Mouse (Mus musculus): ENCODE measurements around the gene Arid1a. TPM values are rescaled to one million over a fixed set of nuclear protein-coding genes. Genes with fewer than 3 reads are reported as not detected.

Arid1a gene
- polyA plus RNA-seq, 1 experiment from 2014 or later = 37.8 TPM

- peak overlapping the region; percentile 70 for H3K4me2 ChIP-seq (replicated peaks)
- WGBS = 3% methylated on average over 24 of the region's 24 CpGs
- H3K36me3 ChIP-seq (replicated peaks; ENCODE audit: control insufficient read depth, insufficient read depth) = peaks cover 4% of the 10 kb centered on the region; the same call in 1 of the 2 replicates
- H3K9me3 ChIP-seq (ENCODE audit: control insufficient read depth, low read length) = no peaks in the 10 kb centered on the region
- peak overlapping the region; percentile 88 for H3K27ac ChIP-seq
- peak overlapping the region; percentile 57 for H3K4me3 ChIP-seq (replicated peaks; ENCODE audit: low read length)
- DNase-seq (ENCODE audit: low spot score) (no peak), ATAC-seq (ENCODE audit: low FRiP score) (no peak)
- H3K4me1 ChIP-seq (replicated peaks; ENCODE audit: control insufficient read depth, insufficient read depth, low read length) = peaks cover 36% of the 10 kb centered on the region
- H3K27me3 ChIP-seq (ENCODE audit: control insufficient read depth, insufficient read depth, low read length) = no peaks in the 10 kb centered on the region
- peak overlapping the region; percentile 61 for H3K9ac ChIP-seq
Measured at GRCm38 (mm10) chr4:133672845-133673647, 83.5 kb downstream of the Arid1a start.

GRCm38 (mm10) chr4:133671881-133672844 lies 84.4 kb downstream of the Arid1a start, which contains the start of gene Pigv:
TSS of gene Pigv (minus strand) at chr4:133672647.
- ATAC-seq (ENCODE audit: low FRiP score) = peak; percentile 92
- H3K4me3 ChIP-seq (replicated peaks; ENCODE audit: low read length) = peak within 1 kb of the TSS; percentile 57
- no peaks in the 10 kb centered on the region for H3K9me3 ChIP-seq (ENCODE audit: control insufficient read depth, low read length)
- WGBS = under 1% methylated on average over 68 of the region's 76 CpGs
- H3K4me2 ChIP-seq (replicated peaks) = peak within 1 kb of the TSS; percentile 70
- no peaks in the 10 kb centered on the region for H3K27me3 ChIP-seq (ENCODE audit: control insufficient read depth, insufficient read depth, low read length)
- H3K4me1 ChIP-seq (replicated peaks; ENCODE audit: control insufficient read depth, insufficient read depth, low read length) = peaks cover 36% of the 10 kb centered on the region
- H3K9ac ChIP-seq = peak within 1 kb of the TSS; percentile 61
- H3K36me3 ChIP-seq (replicated peaks; ENCODE audit: control insufficient read depth, insufficient read depth) = peaks cover 5% of the 10 kb centered on the region; the same call in 1 of the 2 replicates
- peak; percentile 93 for DNase-seq (ENCODE audit: low spot score)
- peak within 1 kb of the TSS; percentile 88 for H3K27ac ChIP-seq

- H3K4me1 ChIP-seq (replicated peaks; ENCODE audit: control insufficient read depth, insufficient read depth, low read length) = peaks cover 33% of the 10 kb centered on the region
- WGBS = 2% methylated on average over 13 of the region's 13 CpGs
- H3K27me3 ChIP-seq (ENCODE audit: control insufficient read depth, insufficient read depth, low read length) = no peaks in the 10 kb centered on the region
- H3K9me3 ChIP-seq (ENCODE audit: control insufficient read depth, low read length) = no peaks in the 10 kb centered on the region
- peak overlapping the region; percentile 61 for H3K9ac ChIP-seq
- ATAC-seq (ENCODE audit: low FRiP score) = no peak
- peak overlapping the region; percentile 88 for H3K27ac ChIP-seq
- H3K4me3 ChIP-seq (replicated peaks; ENCODE audit: low read length) = peak overlapping the region; percentile 57
- H3K36me3 ChIP-seq (replicated peaks; ENCODE audit: control insufficient read depth, insufficient read depth) = peaks cover 5% of the 10 kb centered on the region; the same call in 1 of the 2 replicates
- H3K4me2 ChIP-seq (replicated peaks) = peak overlapping the region; percentile 70
- DNase-seq (ENCODE audit: low spot score) = peak; percentile 88
Measured at GRCm38 (mm10) chr4:133671184-133671880, 85.2 kb downstream of the Arid1a start.

- ATAC-seq (ENCODE audit: low FRiP score) = no peak
- peak; percentile 52 for DNase-seq (ENCODE audit: low spot score)
Measured at GRCm38 (mm10) chr4:133669652-133670210, 86.8 kb downstream of the Arid1a start.

GRCm38 (mm10) chr4:133668537-133668936 lies 88.0 kb downstream of the Arid1a start:
- no peak overlapping the region for H3K4me2 ChIP-seq (replicated peaks)
- no peaks in the 10 kb centered on the region for H3K9me3 ChIP-seq (ENCODE audit: control insufficient read depth, low read length)
- WGBS = 62% methylated on average over 3 of the region's 3 CpGs
- no peak for ATAC-seq (ENCODE audit: low FRiP score)
- DNase-seq (ENCODE audit: low spot score) = no peak
- H3K27ac ChIP-seq = no peak overlapping the region
- peaks cover 29% of the 10 kb centered on the region for H3K4me1 ChIP-seq (replicated peaks; ENCODE audit: control insufficient read depth, insufficient read depth, low read length)
- peaks cover 5% of the 10 kb centered on the region; the same call in 1 of the 2 replicates for H3K36me3 ChIP-seq (replicated peaks; ENCODE audit: control insufficient read depth, insufficient read depth)
- H3K27me3 ChIP-seq (ENCODE audit: control insufficient read depth, insufficient read depth, low read length) = no peaks in the 10 kb centered on the region
- no peak overlapping the region for H3K9ac ChIP-seq
- H3K4me3 ChIP-seq (replicated peaks; ENCODE audit: low read length) = no peak overlapping the region

More at GRCm38 (mm10) chr4:133669652-133670210, 86.8 kb downstream of the Arid1a start:
- peak overlapping the region; percentile 32; the same call in 1 of the 2 replicates for H3K9ac ChIP-seq
- H3K27ac ChIP-seq = no peak overlapping the region
- no peaks in the 10 kb centered on the region for H3K9me3 ChIP-seq (ENCODE audit: control insufficient read depth, low read length)
- peaks cover 5% of the 10 kb centered on the region; the same call in 1 of the 2 replicates for H3K36me3 ChIP-seq (replicated peaks; ENCODE audit: control insufficient read depth, insufficient read depth)
- no peak overlapping the region for H3K4me3 ChIP-seq (replicated peaks; ENCODE audit: low read length)
- 72% methylated on average over 6 of the region's 6 CpGs for WGBS
- H3K4me1 ChIP-seq (replicated peaks; ENCODE audit: control insufficient read depth, insufficient read depth, low read length) = peaks cover 28% of the 10 kb centered on the region
- 0 out of 2 replicates have a peak overlapping the region, but pooled peaks have one; percentile 70 for H3K4me2 ChIP-seq (replicated peaks)
- no peaks in the 10 kb centered on the region for H3K27me3 ChIP-seq (ENCODE audit: control insufficient read depth, insufficient read depth, low read length)

- peaks cover 11% of the 10 kb centered on the region; the same call in 1 of the 2 replicates for H3K36me3 ChIP-seq (replicated peaks; ENCODE audit: control insufficient read depth, insufficient read depth)
- H3K4me1 ChIP-seq (replicated peaks; ENCODE audit: control insufficient read depth, insufficient read depth, low read length) = peaks cover 18% of the 10 kb centered on the region; the same call in 1 of the 2 replicates
- no peak overlapping the region for H3K4me3 ChIP-seq (replicated peaks; ENCODE audit: low read length)
- no peak for DNase-seq (ENCODE audit: low spot score)
- no peaks in the 10 kb centered on the region for H3K9me3 ChIP-seq (ENCODE audit: control insufficient read depth, low read length)
- H3K4me2 ChIP-seq (replicated peaks) = no peak overlapping the region
- no peaks in the 10 kb centered on the region for H3K27me3 ChIP-seq (ENCODE audit: control insufficient read depth, insufficient read depth, low read length)
- ATAC-seq (ENCODE audit: low FRiP score) = no peak
- WGBS = 88% methylated on average over 6 of the region's 6 CpGs
- H3K9ac ChIP-seq = no peak overlapping the region
- H3K27ac ChIP-seq = no peak overlapping the region
Measured at GRCm38 (mm10) chr4:133666199-133666598, 90.4 kb downstream of the Arid1a start.

- H3K4me3 ChIP-seq (replicated peaks; ENCODE audit: low read length) = no peak overlapping the region
- H3K36me3 ChIP-seq (replicated peaks; ENCODE audit: control insufficient read depth, insufficient read depth) = peaks cover 11% of the 10 kb centered on the region; the same call in 1 of the 2 replicates
- ATAC-seq (ENCODE audit: low FRiP score) (peak; percentile 54; the same call in 1 of the 2 replicates), DNase-seq (ENCODE audit: low spot score) (no peak)
- 35% methylated on average over 11 of the region's 11 CpGs for WGBS
- no peaks in the 10 kb centered on the region for H3K9me3 ChIP-seq (ENCODE audit: control insufficient read depth, low read length)
- peak overlapping the region; percentile 33 for H3K27ac ChIP-seq
- peaks cover 16% of the 10 kb centered on the region for H3K4me1 ChIP-seq (replicated peaks; ENCODE audit: control insufficient read depth, insufficient read depth, low read length)
- H3K27me3 ChIP-seq (ENCODE audit: control insufficient read depth, insufficient read depth, low read length) = no peaks in the 10 kb centered on the region
- 0 out of 2 replicates have a peak overlapping the region, but pooled peaks have one; percentile 16 for H3K9ac ChIP-seq
- H3K4me2 ChIP-seq (replicated peaks) = no peak overlapping the region
Measured at GRCm38 (mm10) chr4:133665118-133665517, 91.5 kb downstream of the Arid1a start.

GRCm38 (mm10) chr4:133662945-133663344 lies 93.6 kb downstream of the Arid1a start:
- peaks cover 20% of the 10 kb centered on the region for H3K4me1 ChIP-seq (replicated peaks; ENCODE audit: control insufficient read depth, insufficient read depth, low read length)
- ATAC-seq (ENCODE audit: low FRiP score) = no peak
- 88% methylated on average over 8 of the region's 8 CpGs for WGBS
- no peaks in the 10 kb centered on the region for H3K27me3 ChIP-seq (ENCODE audit: control insufficient read depth, insufficient read depth, low read length)
- H3K36me3 ChIP-seq (replicated peaks; ENCODE audit: control insufficient read depth, insufficient read depth) = peaks cover 7% of the 10 kb centered on the region; the same call in 1 of the 2 replicates
- H3K4me3 ChIP-seq (replicated peaks; ENCODE audit: low read length) = no peak overlapping the region
- DNase-seq (ENCODE audit: low spot score) = no peak
- H3K9me3 ChIP-seq (ENCODE audit: control insufficient read depth, low read length) = no peaks in the 10 kb centered on the region
- H3K4me2 ChIP-seq (replicated peaks) = no peak overlapping the region
- H3K27ac ChIP-seq = no peak overlapping the region
- H3K9ac ChIP-seq = no peak overlapping the region

All from hindbrain, embryonic 14.5 days (tissue).